Mouse (Mus musculus): ENCODE data around the gene Wdr31.

The Wdr31 gene

GRCm38 (mm10) chr4:62470598-62471051 is at the start of gene Wdr31:
Gene Wdr31, minus strand, starts transcription at chr4:62470896.
- DNase-seq (ENCODE audit: extremely low spot score, low spot score), result peak; percentile 89

GRCm38 (mm10) chr4:62519849-62520233 is 49.1 kb upstream of the Wdr31 start, which contains the start of gene Alad:
Gene Alad, minus strand, starts transcription at chr4:62519918.
- DNase-seq (ENCODE audit: extremely low spot score, low spot score), result peak; percentile 90

- no peak for DNase-seq (ENCODE audit: extremely low spot score, low spot score)
These were observed 48.6 kb upstream of the Wdr31 start for GRCm38 (mm10) chr4:62519122-62519848.

- DNase-seq (ENCODE audit: extremely low spot score, low spot score), result no peak
These were observed 47.9 kb upstream of the Wdr31 start for GRCm38 (mm10) chr4:62518416-62519121.

- no peak for DNase-seq (ENCODE audit: extremely low spot score, low spot score)
These were observed 47.1 kb upstream of the Wdr31 start for GRCm38 (mm10) chr4:62517538-62518415.

- DNase-seq (ENCODE audit: extremely low spot score, low spot score), result no peak
These were observed 46.4 kb upstream of the Wdr31 start for GRCm38 (mm10) chr4:62517046-62517445.

- no peak for DNase-seq (ENCODE audit: extremely low spot score, low spot score)
These were observed 45.9 kb upstream of the Wdr31 start for GRCm38 (mm10) chr4:62516579-62516978.

GRCm38 (mm10) chr4:62516079-62516478 is 45.4 kb upstream of the Wdr31 start:
- DNase-seq (ENCODE audit: extremely low spot score, low spot score), result no peak

GRCm38 (mm10) chr4:62515490-62515889 is 44.8 kb upstream of the Wdr31 start:
- DNase-seq (ENCODE audit: extremely low spot score, low spot score), result no peak

GRCm38 (mm10) chr4:62514995-62515394 is 44.3 kb upstream of the Wdr31 start:
- DNase-seq (ENCODE audit: extremely low spot score, low spot score), result no peak

GRCm38 (mm10) chr4:62513998-62514506 is 43.4 kb upstream of the Wdr31 start:
- no peak for DNase-seq (ENCODE audit: extremely low spot score, low spot score)

GRCm38 (mm10) chr4:62509946-62510345 is 39.2 kb upstream of the Wdr31 start:
- no peak for DNase-seq (ENCODE audit: extremely low spot score, low spot score)

- DNase-seq (ENCODE audit: extremely low spot score, low spot score), result no peak
These were observed 38.1 kb upstream of the Wdr31 start for GRCm38 (mm10) chr4:62508839-62509238.

GRCm38 (mm10) chr4:62506798-62507197 is 36.1 kb upstream of the Wdr31 start:
- DNase-seq (ENCODE audit: extremely low spot score, low spot score), result no peak

GRCm38 (mm10) chr4:62505991-62506390 is 35.3 kb upstream of the Wdr31 start:
- DNase-seq (ENCODE audit: extremely low spot score, low spot score), result no peak

GRCm38 (mm10) chr4:62503374-62503970 is 32.8 kb upstream of the Wdr31 start, which contains the start of gene Hdhd3:
Gene Hdhd3, minus strand, starts transcription at chr4:62503467.
- DNase-seq (ENCODE audit: extremely low spot score, low spot score), result no peak

- no peak for DNase-seq (ENCODE audit: extremely low spot score, low spot score)
These were observed 32.3 kb upstream of the Wdr31 start for GRCm38 (mm10) chr4:62502969-62503368.

- peak; percentile 91 for DNase-seq (ENCODE audit: extremely low spot score, low spot score)
These were observed 31.5 kb upstream of the Wdr31 start for GRCm38 (mm10) chr4:62501964-62502732.

GRCm38 (mm10) chr4:62501534-62501933 is 30.8 kb upstream of the Wdr31 start:
- no peak for DNase-seq (ENCODE audit: extremely low spot score, low spot score)

GRCm38 (mm10) chr4:62500799-62501198 is 30.1 kb upstream of the Wdr31 start:
- no peak for DNase-seq (ENCODE audit: extremely low spot score, low spot score)

Measured in neural tube, embryonic 10.5 days (tissue).